Mouse (Mus musculus): ENCODE measurements around the gene Kdm6b.

Gene Kdm6b

GRCm38 (mm10) chr11:69413221-69414181 lies at the start of gene Kdm6b:
Gene Kdm6b (minus strand): TSS chr11:69413675.
- peak; percentile 88 for DNase-seq (ENCODE audit: low read depth, low spot score)

GRCm38 (mm10) chr11:69461568-69461967 lies 48.1 kb upstream of the Kdm6b start:
- no peak for DNase-seq (ENCODE audit: low read depth, low spot score)

- peak; percentile 35 for DNase-seq (ENCODE audit: low read depth, low spot score)
These were observed 46.4 kb upstream of the Kdm6b start for GRCm38 (mm10) chr11:69459883-69460282.

GRCm38 (mm10) chr11:69457006-69457579 lies 43.6 kb upstream of the Kdm6b start:
- no peak for DNase-seq (ENCODE audit: low read depth, low spot score)

- DNase-seq (ENCODE audit: low read depth, low spot score) = no peak
These were observed 38.8 kb upstream of the Kdm6b start for GRCm38 (mm10) chr11:69452114-69452867.

- no peak for DNase-seq (ENCODE audit: low read depth, low spot score)
These were observed 33.8 kb upstream of the Kdm6b start for GRCm38 (mm10) chr11:69447299-69447698.

- no peak for DNase-seq (ENCODE audit: low read depth, low spot score)
These were observed 29.9 kb upstream of the Kdm6b start for GRCm38 (mm10) chr11:69443328-69443727.

- DNase-seq (ENCODE audit: low read depth, low spot score) = no peak
These were observed 23.8 kb upstream of the Kdm6b start for GRCm38 (mm10) chr11:69437291-69437690.

GRCm38 (mm10) chr11:69433189-69433588 lies 19.7 kb upstream of the Kdm6b start:
- DNase-seq (ENCODE audit: low read depth, low spot score) = no peak

- no peak for DNase-seq (ENCODE audit: low read depth, low spot score)
These were observed 19.1 kb upstream of the Kdm6b start for GRCm38 (mm10) chr11:69432640-69432982.

- peak; percentile 82 for DNase-seq (ENCODE audit: low read depth, low spot score)
These were observed 18.6 kb upstream of the Kdm6b start for GRCm38 (mm10) chr11:69431829-69432639.

- no peak for DNase-seq (ENCODE audit: low read depth, low spot score)
These were observed 17.2 kb upstream of the Kdm6b start for GRCm38 (mm10) chr11:69430631-69431030.

GRCm38 (mm10) chr11:69429313-69429712 lies 15.8 kb upstream of the Kdm6b start:
- no peak for DNase-seq (ENCODE audit: low read depth, low spot score)

GRCm38 (mm10) chr11:69428751-69429150 lies 15.3 kb upstream of the Kdm6b start:
- peak; percentile 67 for DNase-seq (ENCODE audit: low read depth, low spot score)

GRCm38 (mm10) chr11:69426246-69426645 lies 12.8 kb upstream of the Kdm6b start:
- DNase-seq (ENCODE audit: low read depth, low spot score) = no peak

- DNase-seq (ENCODE audit: low read depth, low spot score) = no peak
These were observed 10.4 kb upstream of the Kdm6b start for GRCm38 (mm10) chr11:69423885-69424284.

GRCm38 (mm10) chr11:69422842-69423241 lies 9.4 kb upstream of the Kdm6b start:
- no peak for DNase-seq (ENCODE audit: low read depth, low spot score)

- DNase-seq (ENCODE audit: low read depth, low spot score) = no peak
These were observed 7.9 kb upstream of the Kdm6b start for GRCm38 (mm10) chr11:69421131-69421977.

- peak; percentile 82 for DNase-seq (ENCODE audit: low read depth, low spot score)
These were observed 7.1 kb upstream of the Kdm6b start for GRCm38 (mm10) chr11:69420554-69421000.

- peak; percentile 75 for DNase-seq (ENCODE audit: low read depth, low spot score)
These were observed 6.5 kb upstream of the Kdm6b start for GRCm38 (mm10) chr11:69419813-69420553.

Data from A20 (cell line).